Mouse (Mus musculus): ENCODE data around the gene Pdf. TPM values are rescaled to one million over a fixed set of nuclear protein-coding genes. Genes with fewer than 3 reads are reported as not detected.

Pdf gene
- total RNA-seq, 2 experiments from 2014 or later, result 26.6 to 29.3 TPM

Small RNA genes lying within 50 kb of the gene (microRNA-seq; reads per million reads assigned to microRNA genes)
- gene Mir7075, result 2.5 reads per million, percentile 3 among the genes with 10 or more reads in this experiment

Other genes starting within 250 kb of the Pdf start
- gene Has3, start 178.4 kb downstream of the Pdf start, total RNA-seq (2021), result 1 to 10 TPM; 1.1 to 1.6 TPM
- gene Utp4, start 155.0 kb downstream of the Pdf start, total RNA-seq (2021), result 10 to 100 TPM; 30.0 to 35.2 TPM
- gene Sntb2, start 112.9 kb downstream of the Pdf start, total RNA-seq (2021), result 10 to 100 TPM; 13.7 to 17.0 TPM
- 100 to 1,000 TPM; 114 to 119 TPM for gene Vps4a, start 17.4 kb downstream of the Pdf start, total RNA-seq (2021)
- gene Cog8, start 8.1 kb upstream of the Pdf start, total RNA-seq (2021), result 10 to 100 TPM; 27.2 to 27.8 TPM
- gene Nip7, start 8.3 kb upstream of the Pdf start, total RNA-seq (2021), result 10 to 100 TPM; 42.2 to 43.8 TPM
- gene Tmed6, start 17.0 kb upstream of the Pdf start, total RNA-seq (2021), result not detected
- 10 to 100 TPM; 37.9 to 38.3 TPM for gene Terf2, start 47.9 kb upstream of the Pdf start, total RNA-seq (2021)
- 10 to 100 TPM; 88.3 to 91.7 TPM for gene Cyb5b, start 102.0 kb upstream of the Pdf start, total RNA-seq (2021)
- 10 to 100 TPM; 46.3 to 60.9 TPM for gene Nfat5, start 244.9 kb upstream of the Pdf start, total RNA-seq (2021)

Data from left cerebral cortex, postnatal 36 days (tissue).